Mouse (Mus musculus) intestine, postnatal 0 days (tissue): Measurements from ENCODE around the gene Treh. TPM values are rescaled to one million over a fixed set of nuclear protein-coding genes. Genes with fewer than 3 reads are reported as not detected.

Experiments
- ATAC-seq: fragments of 200-750 bp; cut with Nextera tagmentation; 2 replicates; pipeline ENCODE4 v1.8.0; 2017; ENCODE audit warnings: mild to moderate bottlenecking, moderate TSS enrichment, moderate library complexity
- H3K27ac ChIP-seq: fragments of 300-500 bp; sonication (generic); 2 replicates; pipeline ENCODE4 v1.5.1; 2014; ENCODE audit warnings: mild to moderate bottlenecking, low read depth, low read length, moderate library complexity
- H3K27me3 ChIP-seq: fragments of 300-500 bp; sonication (generic); replicated peaks from 2 replicates; pipeline ENCODE4 v1.6.1; 2014; ENCODE audit warnings: low read length, mixed read lengths; ENCODE audit not compliant: control insufficient read depth, insufficient read depth
- H3K36me3 ChIP-seq: fragments of 300-500 bp; sonication (generic); 2 replicates; pipeline ENCODE4 v1.6.1; 2014; ENCODE audit warnings: mild to moderate bottlenecking, moderate library complexity; ENCODE audit not compliant: control insufficient read depth, insufficient read depth
- H3K4me1 ChIP-seq: fragments of 300-500 bp; sonication (generic); replicated peaks from 2 replicates; pipeline ENCODE4 v1.6.1; 2014; ENCODE audit warnings: antibody characterized with exemption, low read length, mixed read lengths; ENCODE audit not compliant: control insufficient read depth, insufficient read depth
- H3K4me2 ChIP-seq: fragments of 300-500 bp; sonication (generic); replicated peaks from 2 replicates; pipeline ENCODE4 v1.6.1; 2014; ENCODE audit warnings: low read depth, mild to moderate bottlenecking, moderate library complexity
- H3K4me3 ChIP-seq: fragments of 300-500 bp; sonication (generic); 2 replicates; pipeline ENCODE4 v1.5.1; 2014; ENCODE audit warnings: low read depth, low read length
- H3K9ac ChIP-seq: fragments of 300-500 bp; sonication (generic); 2 replicates; pipeline ENCODE4 v1.6.1; 2014; ENCODE audit warnings: mild to moderate bottlenecking, low read depth, low read length
- H3K9me3 ChIP-seq: fragments of 300-500 bp; sonication (generic); 2 replicates; pipeline ENCODE4 v1.6.1; 2016; ENCODE audit warnings: mixed run types; ENCODE audit not compliant: control insufficient read depth
- CTCF ChIP-seq: sonication (generic); IDR thresholded peaks from 2 replicates; pipeline ENCODE4 v1.5.1; 2016; ENCODE audit warnings: low read depth, mild to moderate bottlenecking, control low read depth, antibody characterized with exemption, moderate library complexity
- WGBS: fragments of 180-500 bp; shearing (Covaris S2); extraction: QIAGEN DNeasy Blood & Tissue Kit; methylation state at CpG from one replicate; pipeline ENCODE4 v1.1.7; 2014; 5-methylcytosine and 5-hydroxymethylcytosine counted together
- polyA plus RNA-seq: library from polyadenylated mRNA; unstranded; fragments of >200 nt; fragmentation: Nextera tagmentation; extraction: Ambion mirVana; gene quantifications from 2 replicates; pipeline ENCODE4 v1.2.1, GENCODE M21; 2015

Gene Treh
- polyA plus RNA-seq, 1 experiment from 2014 or later, result 2.1 TPM

DNA sequence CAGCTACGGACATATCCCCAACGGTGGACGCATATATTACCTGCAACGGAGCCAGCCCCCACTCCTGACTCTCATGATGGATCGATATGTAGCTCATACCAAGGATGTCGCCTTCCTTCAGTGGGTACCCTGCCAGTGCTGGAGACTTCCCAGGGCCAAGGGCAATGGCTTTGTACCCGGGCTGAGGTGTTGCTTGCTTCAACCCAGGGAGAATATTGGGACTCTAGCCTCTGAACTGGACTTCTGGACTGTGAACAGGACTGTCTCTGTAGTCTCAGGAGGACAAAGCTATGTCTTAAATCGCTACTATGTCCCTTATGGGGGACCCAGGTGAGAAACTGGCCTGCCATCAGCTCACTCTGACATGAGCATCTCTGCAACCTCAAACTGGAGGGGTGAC lies 10.0 kb downstream of the Treh start:
- TF ChIP-seq CTCF, result no peak
- ATAC-seq, result no peak
- Histone ChIP-seq H3K4me1 (no peaks in the 10 kb centered on the region), H3K4me2 (no peak overlapping the region), H3K36me3 (peaks cover 12% of the 10 kb centered on the region; the same call in 1 of the 2 replicates), H3K9me3 (no peaks in the 10 kb centered on the region), H3K27me3 (no peaks in the 10 kb centered on the region), H3K9ac (no peak overlapping the region; the same call in 1 of the 2 replicates), H3K27ac (no peak overlapping the region), H3K4me3 (no peak overlapping the region)
- WGBS, result 83% methylated on average over 8 of the region's 8 CpGs

- Histone ChIP-seq H3K4me1 (no peaks in the 10 kb centered on the region), H3K27ac (no peak overlapping the region), H3K4me2 (no peak overlapping the region), H3K9ac (no peak overlapping the region), H3K27me3 (no peaks in the 10 kb centered on the region), H3K36me3 (peaks cover 17% of the 10 kb centered on the region; the same call in 1 of the 2 replicates), H3K4me3 (no peak overlapping the region), H3K9me3 (no peaks in the 10 kb centered on the region)
- WGBS, result 41% methylated on average over 14 of the region's 14 CpGs
- TF ChIP-seq CTCF, result peak; percentile 96
- 0 out of 2 replicates have a peak, but pooled peaks have one; percentile 17 for ATAC-seq
Measured at GRCm38 (mm10) chr9:44685346-44686330, 12.6 kb downstream of the Treh start.

DNA sequence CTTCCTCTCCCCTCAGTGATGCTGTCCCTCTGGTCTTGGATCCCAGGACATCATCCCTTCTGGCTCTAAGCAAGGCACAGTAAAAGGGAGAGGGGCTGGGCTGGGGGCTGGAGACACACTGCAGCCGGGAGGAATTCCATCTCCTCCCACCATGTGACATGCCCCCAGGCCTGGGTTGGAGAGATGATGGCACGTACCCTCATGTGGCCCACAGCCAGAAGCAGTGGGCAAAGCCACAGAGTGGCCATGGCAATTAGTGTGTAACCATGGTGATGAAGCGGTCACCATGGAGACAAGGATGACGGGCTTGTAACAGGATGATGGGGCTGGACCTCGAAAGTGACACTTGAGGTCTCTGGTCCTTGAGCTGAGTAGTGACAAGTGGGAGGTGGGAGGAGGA lies 13.6 kb downstream of the Treh start:
- Histone ChIP-seq H3K27me3 (no peaks in the 10 kb centered on the region), H3K4me3 (no peak overlapping the region), H3K4me2 (no peak overlapping the region), H3K4me1 (no peaks in the 10 kb centered on the region), H3K36me3 (peaks cover 17% of the 10 kb centered on the region; the same call in 1 of the 2 replicates), H3K9ac (no peak overlapping the region), H3K27ac (no peak overlapping the region), H3K9me3 (no peaks in the 10 kb centered on the region)
- no peak for ATAC-seq
- WGBS, result 76% methylated on average over 5 of the region's 5 CpGs
- no peak for TF ChIP-seq CTCF

- 81% methylated on average over 9 of the region's 9 CpGs for WGBS
- Histone ChIP-seq H3K9ac (no peak overlapping the region), H3K9me3 (no peaks in the 10 kb centered on the region), H3K4me3 (no peak overlapping the region), H3K36me3 (peaks cover 18% of the 10 kb centered on the region), H3K27me3 (no peaks in the 10 kb centered on the region), H3K4me2 (no peak overlapping the region), H3K4me1 (no peaks in the 10 kb centered on the region), H3K27ac (no peak overlapping the region)
- no peak for ATAC-seq
- TF ChIP-seq CTCF, result no peak
Measured at GRCm38 (mm10) chr9:44688013-44688412, 15.0 kb downstream of the Treh start.

GRCm38 (mm10) chr9:44690641-44691040 lies 17.6 kb downstream of the Treh start:
- Histone ChIP-seq H3K36me3 (peaks cover 30% of the 10 kb centered on the region), H3K9me3 (no peaks in the 10 kb centered on the region), H3K9ac (no peak overlapping the region), H3K4me1 (no peaks in the 10 kb centered on the region), H3K4me3 (no peak overlapping the region), H3K27ac (no peak overlapping the region), H3K27me3 (no peaks in the 10 kb centered on the region), H3K4me2 (no peak overlapping the region; the same call in 1 of the 2 replicates)
- WGBS, result 27% methylated on average over 7 of the region's 7 CpGs
- peak; percentile 48; the same call in 1 of the 2 replicates for ATAC-seq
- TF ChIP-seq CTCF, result no peak

DNA sequence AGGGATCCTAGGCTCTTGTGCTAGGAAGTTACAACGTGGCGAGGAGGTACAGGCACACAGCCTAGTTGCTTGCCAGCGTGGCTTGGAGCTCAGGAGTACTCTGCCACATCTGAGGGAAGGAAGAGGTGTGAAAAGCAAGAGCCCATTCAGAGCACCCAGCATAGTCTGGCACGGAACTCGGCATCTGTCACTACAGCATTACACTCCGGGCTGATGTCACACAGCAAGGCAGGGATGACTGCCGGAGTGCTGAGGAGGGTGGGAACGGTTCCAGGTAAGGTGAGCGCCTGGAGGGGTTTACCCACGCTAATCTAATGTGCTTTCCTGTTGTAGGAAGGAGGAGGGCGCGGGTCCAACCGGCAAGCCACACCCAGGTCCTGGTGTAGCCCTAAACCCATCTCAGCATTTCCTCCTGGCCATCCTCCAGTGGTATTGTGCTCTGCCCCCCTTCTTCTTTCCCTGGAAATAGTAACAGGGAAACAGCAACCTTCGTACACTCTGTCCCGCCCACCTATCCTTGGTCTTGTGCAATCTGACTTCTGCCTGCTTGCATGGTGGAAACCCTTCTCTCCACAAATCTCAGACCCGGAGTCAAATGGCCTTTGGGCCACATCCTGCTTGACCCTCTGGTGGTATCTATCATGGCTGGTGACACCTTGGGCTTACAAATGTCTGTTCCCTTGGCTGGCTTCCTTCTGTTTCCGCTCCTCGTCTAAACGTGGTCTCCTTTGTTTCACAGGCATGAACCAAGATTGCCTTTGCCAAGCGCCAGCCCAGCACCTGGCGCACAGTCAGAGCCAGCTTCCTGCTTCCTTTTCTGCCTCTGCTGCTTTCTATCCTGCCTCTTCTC lies 18.9 kb downstream of the Treh start:
- WGBS, result 50% methylated on average over 21 of the region's 21 CpGs
- H3K27ac ChIP-seq, result peak overlapping the region; percentile 8

More for the DNA sequence above, 18.9 kb downstream of the Treh start:
- H3K4me2 ChIP-seq, result 0 out of 2 replicates have a peak overlapping the region, but pooled peaks have one; percentile 14
- peak; percentile 76 for ATAC-seq
- no peaks in the 10 kb centered on the region for H3K27me3 ChIP-seq
- no peak overlapping the region for H3K4me3 ChIP-seq
- no peaks in the 10 kb centered on the region for H3K4me1 ChIP-seq
- H3K36me3 ChIP-seq, result peaks cover 26% of the 10 kb centered on the region
- H3K9me3 ChIP-seq, result no peaks in the 10 kb centered on the region
- TF ChIP-seq CTCF, result no peak
- no peak overlapping the region for H3K9ac ChIP-seq
